Mouse (Mus musculus) retina, adult 2 months (tissue): ENCODE data around the gene Tecta.

Experiments
- DNase-seq: peaks from one replicate; pipeline ENCODE4 v3.0.0-alpha.2; 2012; ENCODE audit warnings: low read depth, low spot score

The Tecta gene

GRCm38 (mm10) chr9:42320616-42321015 lies 79.1 kb downstream of the Tecta start:
- no peak for DNase-seq

GRCm38 (mm10) chr9:42318455-42318987 lies 81.2 kb downstream of the Tecta start:
- DNase-seq = no peak

GRCm38 (mm10) chr9:42317337-42317736 lies 82.4 kb downstream of the Tecta start:
- no peak for DNase-seq

- DNase-seq = no peak
Measured at GRCm38 (mm10) chr9:42315816-42316215, 83.9 kb downstream of the Tecta start.

GRCm38 (mm10) chr9:42314959-42315358 lies 84.8 kb downstream of the Tecta start:
- no peak for DNase-seq

- DNase-seq = no peak
Measured at GRCm38 (mm10) chr9:42314388-42314787, 85.3 kb downstream of the Tecta start.

GRCm38 (mm10) chr9:42313872-42314271 lies 85.9 kb downstream of the Tecta start:
- DNase-seq = no peak

GRCm38 (mm10) chr9:42311311-42311710 lies 88.4 kb downstream of the Tecta start:
- DNase-seq = no peak

- no peak for DNase-seq
Measured at GRCm38 (mm10) chr9:42303894-42304293, 95.8 kb downstream of the Tecta start.

GRCm38 (mm10) chr9:42301082-42301633 lies 98.6 kb downstream of the Tecta start:
- DNase-seq = no peak

GRCm38 (mm10) chr9:42296297-42296922 lies 103.3 kb downstream of the Tecta start:
- no peak for DNase-seq

- DNase-seq = no peak
Measured at GRCm38 (mm10) chr9:42294131-42294530, 105.6 kb downstream of the Tecta start.

GRCm38 (mm10) chr9:42293596-42293995 lies 106.1 kb downstream of the Tecta start:
- no peak for DNase-seq

- no peak for DNase-seq
Measured at GRCm38 (mm10) chr9:42293051-42293450, 106.7 kb downstream of the Tecta start.

GRCm38 (mm10) chr9:42279676-42280075 lies 120.1 kb downstream of the Tecta start:
- no peak for DNase-seq
